Mouse (Mus musculus) spleen, adult 2 months (tissue): ENCODE results near the gene Nedd4.

ENCODE experiments used
- CTCF ChIP-seq: fragments of 200-500 bp; IDR thresholded peaks from 2 replicates; pipeline ENCODE4 v1.5.1; 2011; ENCODE audit warnings: mild to moderate bottlenecking, inconsistent platforms; ENCODE audit not compliant: insufficient read depth, insufficient read length, insufficient replicate concordance; ENCODE audit errors: extremely low read depth
- POLR2A ChIP-seq: fragments of 200-500 bp; IDR thresholded peaks from 2 replicates; pipeline ENCODE4 v1.6.1; 2011; ENCODE audit warnings: low read depth, low read length, inconsistent platforms

- TF ChIP-seq CTCF (no peak), POLR2A (no peak)
Measured at GRCm38 (mm10) chr9:72641093-72641680, 21.0 kb upstream of the Nedd4 start.
